Mouse (Mus musculus) heart, embryonic 13.5 days (tissue): ENCODE measurements around the gene Vmn1r192. TPM values are rescaled to one million over a fixed set of nuclear protein-coding genes. Genes with fewer than 3 reads are reported as not detected.
"Not testable (repeated sequence)": the region's sequence is repeated elsewhere in the genome, so short reads cannot be mapped to it uniquely, and the experiment has no call there.

Source experiments
- ATAC-seq: fragments of 200-750 bp; cut with Nextera tagmentation; 2 replicates; pipeline ENCODE4 v1.8.0; 2017; ENCODE audit warnings: moderate TSS enrichment; ENCODE audit not compliant: insufficient number of reproducible peaks, low FRiP score, low TSS enrichment; ENCODE audit errors: extremely low read depth
- H3K27ac ChIP-seq: fragments of 300-500 bp; sonication (generic); replicated peaks from 2 replicates; pipeline ENCODE4 v1.5.1; 2015; ENCODE audit warnings: moderate library complexity, mild to moderate bottlenecking, inconsistent platforms
- H3K27me3 ChIP-seq: fragments of 300-500 bp; sonication (generic); replicated peaks from 2 replicates; pipeline ENCODE4 v1.6.1; 2015; ENCODE audit warnings: mild to moderate bottlenecking, inconsistent platforms
- H3K36me3 ChIP-seq: fragments of 300-500 bp; sonication (generic); 2 replicates; pipeline ENCODE4 v1.6.1; 2015; ENCODE audit warnings: mild to moderate bottlenecking, inconsistent platforms
- H3K4me1 ChIP-seq: fragments of 300-500 bp; sonication (generic); 2 replicates; pipeline ENCODE4 v1.6.1; 2015; ENCODE audit warnings: inconsistent platforms
- H3K4me2 ChIP-seq: fragments of 300-500 bp; sonication (generic); 2 replicates; pipeline ENCODE4 v1.6.1; 2015; ENCODE audit warnings: inconsistent platforms, mild to moderate bottlenecking, moderate library complexity
- H3K4me3 ChIP-seq: fragments of 300-500 bp; sonication (generic); 2 replicates; pipeline ENCODE4 v1.5.1; 2015; ENCODE audit warnings: moderate library complexity, mild to moderate bottlenecking, inconsistent platforms
- H3K9ac ChIP-seq: fragments of 300-500 bp; sonication (generic); 2 replicates; pipeline ENCODE4 v1.6.1; 2015; ENCODE audit warnings: inconsistent platforms, mild to moderate bottlenecking, moderate library complexity
- H3K9me3 ChIP-seq: fragments of 300-500 bp; sonication (generic); 2 replicates; pipeline ENCODE4 v1.6.1; 2016; ENCODE audit warnings: inconsistent platforms
- WGBS: fragments of 180-500 bp; shearing (Covaris S2); methylation state at CpG from one replicate; pipeline ENCODE4 v1.1.7; 2015; ENCODE audit warnings: mixed read lengths; 5-methylcytosine and 5-hydroxymethylcytosine counted together
- microRNA-seq: library from miRNA; unstranded; fragments of <30 nt; microRNA quantifications from one replicate; pipeline ENCODE4, GENCODE M21; 2016
- polyA plus RNA-seq: library from polyadenylated mRNA; unstranded; fragments of >200 nt; fragmentation: Nextera tagmentation; extraction: Ambion mirVana; gene quantifications from 2 replicates; pipeline ENCODE4 v1.2.1, GENCODE M21; 2015

Gene Vmn1r192
- polyA plus RNA-seq: not detected in 2 replicates

- no peaks in the 10 kb centered on the region for H3K4me1 ChIP-seq
- H3K4me3 ChIP-seq: no peak within 1 kb of the TSS
- no peak for ATAC-seq
Observed at GRCm38 (mm10) chr13:22191041-22191440, at the start of gene Vmn1r192. Vmn1r192 (minus strand) TSS chr13:22191141.

GRCm38 (mm10) chr13:22223060-22223459 lies 32.1 kb upstream of the Vmn1r192 start, which contains the start of gene Vmn1r193:
Vmn1r193 (minus strand) TSS chr13:22223160.
- H3K9ac ChIP-seq: not testable (repeated sequence)
- 67% methylated on average over 1 of the region's 1 CpGs for WGBS

More at GRCm38 (mm10) chr13:22191041-22191440, at the start of gene Vmn1r192:
- Histone ChIP-seq H3K9ac (no peak within 1 kb of the TSS), H3K27ac (no peak within 1 kb of the TSS), H3K27me3 (no peaks in the 10 kb centered on the region), H3K36me3 (no peaks in the 10 kb centered on the region), H3K9me3 (no peaks in the 10 kb centered on the region), H3K4me2 (no peak within 1 kb of the TSS)

GRCm38 (mm10) chr13:22192756-22193155 lies 1.8 kb upstream of the Vmn1r192 start:
- H3K27ac ChIP-seq, H3K27me3 ChIP-seq, H3K36me3 ChIP-seq, H3K9me3 ChIP-seq, H3K4me3 ChIP-seq, H3K4me1 ChIP-seq, H3K9ac ChIP-seq, H3K4me2 ChIP-seq, ATAC-seq: not testable (repeated sequence)
- WGBS: 74% methylated on average over 3 of the region's 3 CpGs

More at GRCm38 (mm10) chr13:22223060-22223459, 32.1 kb upstream of the Vmn1r192 start, which contains the start of gene Vmn1r193:
- not testable (repeated sequence) for H3K4me3 ChIP-seq, H3K27me3 ChIP-seq, H3K36me3 ChIP-seq, H3K4me2 ChIP-seq, H3K9me3 ChIP-seq, H3K4me1 ChIP-seq, ATAC-seq, H3K27ac ChIP-seq

DNA sequence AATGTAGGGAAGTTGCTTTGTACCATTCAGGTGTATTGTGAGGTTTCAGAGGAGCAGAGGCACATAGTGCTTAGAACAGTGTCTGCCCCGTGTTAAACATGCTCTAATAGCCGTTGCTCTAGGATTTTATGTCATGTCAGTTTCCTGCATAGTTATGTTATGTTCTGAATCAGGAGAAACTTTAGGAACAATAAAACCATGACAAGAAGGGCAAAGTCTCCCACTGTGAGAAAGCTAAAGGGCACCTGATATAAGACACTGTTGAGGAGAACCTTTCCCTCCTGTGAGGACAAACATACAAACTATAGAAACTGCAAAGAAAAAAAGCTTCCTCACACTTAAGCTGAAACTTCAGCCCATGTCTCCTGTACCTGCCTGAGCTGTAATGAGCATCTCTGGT lies 556 bp downstream of the Vmn1r192 start:
- H3K27me3 ChIP-seq: no peaks in the 10 kb centered on the region
- no peak overlapping the region for H3K4me3 ChIP-seq
- no peaks in the 10 kb centered on the region for H3K36me3 ChIP-seq
- H3K9ac ChIP-seq: no peak overlapping the region
- no peaks in the 10 kb centered on the region for H3K9me3 ChIP-seq
- no peak overlapping the region for H3K4me2 ChIP-seq
- H3K4me1 ChIP-seq: no peaks in the 10 kb centered on the region
- WGBS: 75% methylated on average over 2 of the region's 2 CpGs
- no peak for ATAC-seq
- H3K27ac ChIP-seq: no peak overlapping the region

GRCm38 (mm10) chr13:22189313-22189712 lies 1.6 kb downstream of the Vmn1r192 start:
- Histone ChIP-seq H3K4me2 (no peak overlapping the region), H3K4me1 (no peaks in the 10 kb centered on the region), H3K27me3 (no peaks in the 10 kb centered on the region), H3K36me3 (no peaks in the 10 kb centered on the region), H3K9me3 (no peaks in the 10 kb centered on the region), H3K9ac (no peak overlapping the region), H3K27ac (no peak overlapping the region), H3K4me3 (no peak overlapping the region)
- WGBS: 75% methylated on average over 2 of the region's 2 CpGs
- no peak for ATAC-seq

DNA sequence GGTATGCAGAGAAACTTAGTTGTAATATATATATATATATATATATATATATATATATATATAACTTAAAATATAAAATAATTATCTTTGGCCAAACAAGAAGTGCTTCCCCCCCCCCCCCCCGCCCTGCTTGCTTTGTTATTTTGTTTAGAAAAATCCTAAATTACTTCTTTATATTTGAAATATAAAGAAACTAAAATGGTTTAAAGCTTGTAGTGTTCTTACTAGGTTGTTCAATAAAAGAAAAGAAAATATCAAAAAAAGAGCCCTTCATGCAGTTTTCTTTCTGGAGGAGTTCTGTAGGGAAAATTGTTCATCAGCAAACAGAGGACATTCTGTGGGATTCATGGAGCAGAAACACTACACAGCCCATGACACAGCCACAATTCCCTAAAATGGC lies 7.1 kb downstream of the Vmn1r192 start, which contains the start of gene Vmn1r191:
Gene Vmn1r191 (minus strand): TSS at position 101 of the 400 bp plus-strand sequence.
- no peak for ATAC-seq

GRCm38 (mm10) chr13:22168416-22168815 lies 22.5 kb downstream of the Vmn1r192 start:
- no peaks in the 10 kb centered on the region for H3K27me3 ChIP-seq
- H3K4me2 ChIP-seq: no peak overlapping the region
- no peaks in the 10 kb centered on the region for H3K4me1 ChIP-seq
- H3K9me3 ChIP-seq: peaks cover 29% of the 10 kb centered on the region
- H3K4me3 ChIP-seq: no peak overlapping the region
- H3K9ac ChIP-seq: no peak overlapping the region
- WGBS: 87% methylated on average over 15 of the region's 15 CpGs
- ATAC-seq: no peak
- no peak overlapping the region for H3K27ac ChIP-seq
- no peaks in the 10 kb centered on the region for H3K36me3 ChIP-seq

More for the DNA sequence above, 7.1 kb downstream of the Vmn1r192 start, which contains the start of gene Vmn1r191:
- WGBS: 86% methylated on average over 1 of the region's 1 CpGs
- no peak within 1 kb of the TSS for H3K4me2 ChIP-seq
- no peak within 1 kb of the TSS for H3K9ac ChIP-seq
- no peaks in the 10 kb centered on the region for H3K9me3 ChIP-seq
- H3K27ac ChIP-seq: no peak within 1 kb of the TSS
- no peak within 1 kb of the TSS for H3K4me3 ChIP-seq
- no peaks in the 10 kb centered on the region for H3K27me3 ChIP-seq
- no peaks in the 10 kb centered on the region for H3K4me1 ChIP-seq
- H3K36me3 ChIP-seq: no peaks in the 10 kb centered on the region

DNA sequence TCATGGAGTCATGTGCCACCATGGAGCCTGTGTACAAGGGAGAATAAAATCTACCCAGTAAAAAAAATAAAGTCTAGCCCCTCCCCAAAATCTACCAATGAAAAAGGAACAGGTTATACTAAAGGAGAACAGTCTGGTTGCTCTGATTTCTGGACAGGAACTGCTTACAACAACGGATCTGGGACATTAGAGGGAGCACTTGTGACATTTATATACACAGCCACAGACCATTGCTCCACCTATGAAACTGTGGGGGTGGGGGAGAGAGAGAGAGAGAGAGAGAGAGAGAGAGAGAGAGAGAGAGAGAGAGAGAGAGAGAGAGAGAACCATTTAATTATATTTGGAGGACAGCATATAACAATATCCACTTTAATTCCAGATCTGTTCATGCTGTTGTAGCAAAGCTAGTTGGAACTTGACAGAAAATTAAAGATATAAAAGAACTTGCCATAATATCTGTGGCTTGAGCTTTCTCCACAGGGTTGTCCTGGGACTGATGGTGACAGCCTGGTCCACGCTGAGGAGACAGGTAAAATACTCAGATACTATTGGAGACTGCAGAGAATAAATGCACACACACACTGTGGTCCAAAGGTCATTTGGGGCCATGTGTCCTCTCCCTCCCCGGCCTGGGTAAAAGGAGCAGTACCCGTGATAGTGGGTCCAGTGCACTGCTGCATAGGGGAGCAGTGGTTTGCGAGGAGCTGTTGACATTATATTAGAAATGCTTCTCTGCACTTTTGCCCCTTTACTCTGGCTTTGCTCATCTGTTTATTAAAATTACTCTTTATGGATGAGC lies 54.2 kb downstream of the Vmn1r192 start:
- 51% methylated on average over 5 of the region's 5 CpGs for WGBS
- not testable (repeated sequence) for H3K27me3 ChIP-seq, ATAC-seq, H3K9me3 ChIP-seq, H3K4me1 ChIP-seq, H3K27ac ChIP-seq, H3K4me2 ChIP-seq, H3K4me3 ChIP-seq, H3K36me3 ChIP-seq, H3K9ac ChIP-seq

Small RNA genes within 50 kb of the gene (microRNA-seq; reads per million reads assigned to microRNA genes)
- gene Gm23282: not detected
- gene Gm25084: not detected

Other genes starting within 250 kb of the Vmn1r192 start
- gene Zfp184, start 246.0 kb downstream of the Vmn1r192 start, polyA plus RNA-seq: 5.2 and 6.3 TPM in 2 replicates
- 0.05 and 0.07 TPM in 2 replicates for gene Pom121l2, start 209.9 kb downstream of the Vmn1r192 start, polyA plus RNA-seq
- 0.59 and 3.3 TPM in 2 replicates for gene Prss16, start 181.4 kb downstream of the Vmn1r192 start, polyA plus RNA-seq
- 4.1 and 11.0 TPM in 2 replicates for gene Hist1h2ah, start 155.6 kb downstream of the Vmn1r192 start, polyA plus RNA-seq
- 3.1 and 3.4 TPM in 2 replicates for gene Hist1h2bk, start 155.3 kb downstream of the Vmn1r192 start, polyA plus RNA-seq
- gene Hist1h4i, start 149.8 kb downstream of the Vmn1r192 start, polyA plus RNA-seq: 10.8 and 11.3 TPM in 2 replicates
- 15.8 and 19.9 TPM in 2 replicates for gene Hist1h2ag, start 148.2 kb downstream of the Vmn1r192 start, polyA plus RNA-seq
- gene Hist1h2bj, start 147.9 kb downstream of the Vmn1r192 start, polyA plus RNA-seq: 3.9 and 5.9 TPM in 2 replicates
- not detected in 2 replicates for gene Vmn1r188, start 106.7 kb downstream of the Vmn1r192 start, polyA plus RNA-seq
- gene Vmn1r189, start 85.3 kb downstream of the Vmn1r192 start, polyA plus RNA-seq: not detected in 2 replicates
- gene Vmn1r191, start 7.2 kb downstream of the Vmn1r192 start, polyA plus RNA-seq: not detected in 2 replicates
- gene Vmn1r193, start 32.0 kb upstream of the Vmn1r192 start, polyA plus RNA-seq: not detected in 2 replicates
- not detected in 2 replicates for gene Vmn1r194, start 53.1 kb upstream of the Vmn1r192 start, polyA plus RNA-seq
- gene Vmn1r195, start 79.4 kb upstream of the Vmn1r192 start, polyA plus RNA-seq: not detected in 2 replicates
- not detected in 2 replicates for gene Vmn1r196, start 98.8 kb upstream of the Vmn1r192 start, polyA plus RNA-seq
- gene Vmn1r197, start 133.4 kb upstream of the Vmn1r192 start, polyA plus RNA-seq: not detected in 2 replicates
- not detected in 2 replicates for gene Vmn1r198, start 159.2 kb upstream of the Vmn1r192 start, polyA plus RNA-seq
- gene Vmn1r199, start 188.7 kb upstream of the Vmn1r192 start, polyA plus RNA-seq: not detected in 2 replicates
- gene Vmn1r200, start 199.2 kb upstream of the Vmn1r192 start, polyA plus RNA-seq: not detected in 2 replicates